Mouse (Mus musculus) ovary, postnatal 10 days (tissue): ENCODE measurements around the gene Strip1.

Experiments
- DNase-seq: peaks from one replicate; pipeline ENCODE4 v3.0.0; 2022; ENCODE audit warnings: low spot score

The Strip1 gene

DNA sequence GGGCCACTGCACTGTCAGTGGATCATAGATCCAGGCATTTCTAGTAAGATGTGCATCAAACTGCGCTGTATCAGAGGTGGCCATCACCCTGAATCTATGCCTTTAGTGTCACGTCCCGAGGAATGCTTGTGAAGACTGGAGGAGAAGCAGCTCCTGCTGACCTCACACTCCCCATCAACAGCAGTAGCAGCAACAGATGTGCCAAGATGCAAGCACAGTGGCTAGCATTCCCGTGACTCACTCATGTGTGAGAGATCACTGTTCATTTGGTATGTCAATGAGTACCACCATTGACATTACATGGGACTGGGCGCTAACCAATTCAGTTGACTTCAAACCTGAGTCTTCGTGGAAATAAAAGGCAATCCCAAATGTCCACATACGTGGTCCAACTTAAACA lies 3.9 kb downstream of the Strip1 start:
- DNase-seq = no peak

DNA sequence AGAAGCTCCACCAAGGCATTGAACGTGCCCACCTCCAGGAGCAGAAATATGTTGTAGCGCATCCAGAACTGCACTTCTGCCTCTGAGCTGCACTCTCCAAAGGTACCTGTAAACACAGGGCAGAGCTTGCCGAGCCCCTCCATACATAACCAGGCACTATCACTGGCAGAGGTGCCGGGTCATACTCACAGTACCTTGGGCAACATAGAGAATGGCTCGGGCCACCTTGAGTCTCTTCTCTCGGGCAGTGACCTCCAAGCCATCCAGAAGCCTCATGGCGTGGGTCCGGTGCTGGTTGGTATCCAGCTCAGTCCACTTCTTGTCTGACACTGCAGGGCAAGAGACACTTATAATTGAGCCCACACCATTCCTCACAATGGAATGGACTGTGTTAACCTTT lies 4.7 kb downstream of the Strip1 start:
- no peak for DNase-seq

DNA sequence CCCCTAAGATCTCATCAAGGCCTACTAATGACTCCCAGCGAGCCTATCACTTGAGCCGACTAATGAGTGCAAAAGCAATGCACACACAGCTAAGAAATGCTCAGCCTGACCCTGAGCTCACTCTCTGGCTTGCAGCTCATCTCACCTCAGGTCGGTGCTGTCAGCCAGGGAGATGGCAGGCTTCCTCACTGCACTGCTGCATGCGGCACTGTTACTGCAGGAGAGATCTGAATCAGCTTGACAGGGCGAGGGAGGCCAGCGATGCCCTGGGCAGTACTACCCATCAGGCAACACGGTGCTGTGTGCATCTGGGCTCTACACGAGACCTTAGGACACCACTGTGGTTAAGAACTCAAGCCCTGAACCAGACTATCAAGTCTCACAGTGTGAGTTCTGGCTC lies 6.0 kb downstream of the Strip1 start:
- DNase-seq = no peak

DNA sequence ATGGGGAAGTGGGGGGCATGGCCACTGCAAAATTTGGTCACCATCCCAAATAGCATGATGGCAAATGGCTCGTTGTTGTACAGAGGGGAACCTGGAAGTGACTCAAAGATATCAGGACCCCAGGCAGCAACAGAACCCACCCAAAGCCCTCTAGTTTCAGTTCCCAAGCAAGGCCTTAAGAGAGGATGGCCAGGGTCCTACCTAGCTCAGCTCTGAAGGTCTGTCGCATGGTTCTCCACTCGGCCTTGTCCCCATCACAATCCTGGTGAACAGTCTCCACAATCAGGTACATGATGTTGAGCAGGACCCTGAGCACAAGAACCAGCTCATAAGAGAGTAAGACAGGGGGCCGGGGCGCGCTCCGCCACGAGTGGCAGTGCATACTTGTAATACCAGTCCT lies 7.1 kb downstream of the Strip1 start:
- no peak for DNase-seq

DNA sequence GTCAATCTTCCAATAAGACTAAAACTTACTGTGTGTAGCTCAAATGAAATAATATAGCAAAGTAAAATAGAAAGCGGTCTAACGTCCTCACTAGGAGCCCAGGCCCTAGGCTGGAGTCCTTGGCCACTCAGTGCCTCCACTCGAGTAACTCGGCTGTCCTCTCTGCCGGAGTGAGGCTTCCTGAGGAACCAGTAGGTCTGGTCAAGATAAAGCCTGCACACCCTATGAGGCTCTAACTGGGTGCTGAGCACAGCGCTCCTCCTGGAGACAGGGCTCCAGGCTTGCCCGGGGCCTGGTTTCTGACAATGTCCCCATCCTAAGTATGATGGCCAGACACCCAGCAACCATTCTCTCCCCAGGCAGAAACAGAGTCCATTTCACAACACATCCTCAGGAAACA lies 9.0 kb downstream of the Strip1 start:
- DNase-seq = no peak

DNA sequence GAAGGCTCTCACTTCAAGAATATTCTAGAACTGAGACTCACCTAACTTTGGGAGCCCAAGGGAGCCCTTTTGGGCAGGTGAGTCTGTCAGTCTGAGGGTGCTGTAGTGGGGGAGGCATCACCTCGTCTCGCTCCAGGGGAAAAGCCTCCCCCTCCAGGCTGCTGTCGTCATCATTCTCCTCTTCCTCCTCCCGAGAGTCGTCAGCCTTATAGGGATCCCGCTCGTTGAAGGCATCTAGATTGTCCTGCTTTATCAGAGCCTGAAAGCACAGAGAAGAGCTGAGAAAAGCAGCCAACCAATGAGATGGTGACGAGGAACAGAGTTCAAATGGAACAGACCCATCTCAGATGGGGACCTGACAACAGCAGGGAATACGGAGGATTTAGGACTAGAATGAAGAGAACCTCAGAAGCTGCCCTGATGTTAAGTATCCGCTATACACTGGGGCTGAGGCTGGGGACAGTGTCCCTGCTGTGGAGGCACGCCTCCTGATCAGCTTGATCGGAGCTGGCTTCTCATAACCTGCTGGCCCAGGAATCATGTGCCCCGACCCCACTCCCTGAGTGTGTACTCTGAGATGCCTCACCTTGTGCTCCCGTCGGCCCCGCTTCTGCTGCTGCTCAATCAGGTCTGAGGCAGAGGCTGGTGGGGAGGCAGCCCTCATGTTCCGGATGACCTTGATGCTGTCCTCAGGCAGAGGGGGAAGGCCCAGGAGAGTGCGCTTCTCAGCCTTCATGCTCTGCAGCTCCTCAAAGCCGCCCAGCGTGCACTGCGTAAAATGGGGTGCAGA lies 10.0 kb downstream of the Strip1 start:
- no peak for DNase-seq

DNA sequence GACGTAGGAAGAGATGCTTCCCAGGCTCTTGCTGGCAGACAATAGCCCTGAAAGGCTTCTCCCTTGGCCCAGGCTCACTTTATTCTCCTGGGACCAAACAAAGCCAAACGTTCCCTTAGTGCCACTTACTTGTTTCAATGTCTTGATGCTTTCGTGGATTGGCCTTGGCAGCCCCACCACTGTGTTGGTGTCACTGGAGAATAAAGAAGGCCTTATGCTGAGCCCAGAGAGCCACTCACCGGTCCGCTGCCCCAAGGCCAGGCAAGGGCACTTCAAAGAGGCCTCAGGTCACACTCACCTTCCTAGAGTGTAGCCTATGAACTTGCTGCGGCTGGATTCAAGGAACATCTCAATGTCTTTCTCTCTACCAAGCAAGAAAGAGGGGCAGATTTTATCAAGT lies 11.6 kb downstream of the Strip1 start:
- no peak for DNase-seq

DNA sequence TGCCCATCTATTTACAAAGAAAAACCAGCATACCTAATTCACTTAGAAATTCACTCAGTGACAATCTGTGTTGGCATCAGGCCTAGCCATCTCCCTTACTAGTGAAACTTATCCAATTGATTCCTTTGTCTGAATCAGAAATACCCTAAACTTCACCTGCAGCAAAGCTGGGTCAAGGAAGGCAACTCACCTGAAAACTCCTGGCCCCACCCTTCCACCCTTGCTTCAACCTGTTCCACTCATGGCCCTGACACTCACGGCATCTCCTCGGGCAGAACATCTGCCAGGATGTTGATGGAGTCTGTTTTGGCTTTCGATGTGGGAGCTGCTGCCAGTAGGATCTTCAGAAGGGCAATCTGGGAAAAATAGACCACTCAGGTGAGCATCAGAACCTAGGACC lies 13.7 kb downstream of the Strip1 start:
- no peak for DNase-seq

DNA sequence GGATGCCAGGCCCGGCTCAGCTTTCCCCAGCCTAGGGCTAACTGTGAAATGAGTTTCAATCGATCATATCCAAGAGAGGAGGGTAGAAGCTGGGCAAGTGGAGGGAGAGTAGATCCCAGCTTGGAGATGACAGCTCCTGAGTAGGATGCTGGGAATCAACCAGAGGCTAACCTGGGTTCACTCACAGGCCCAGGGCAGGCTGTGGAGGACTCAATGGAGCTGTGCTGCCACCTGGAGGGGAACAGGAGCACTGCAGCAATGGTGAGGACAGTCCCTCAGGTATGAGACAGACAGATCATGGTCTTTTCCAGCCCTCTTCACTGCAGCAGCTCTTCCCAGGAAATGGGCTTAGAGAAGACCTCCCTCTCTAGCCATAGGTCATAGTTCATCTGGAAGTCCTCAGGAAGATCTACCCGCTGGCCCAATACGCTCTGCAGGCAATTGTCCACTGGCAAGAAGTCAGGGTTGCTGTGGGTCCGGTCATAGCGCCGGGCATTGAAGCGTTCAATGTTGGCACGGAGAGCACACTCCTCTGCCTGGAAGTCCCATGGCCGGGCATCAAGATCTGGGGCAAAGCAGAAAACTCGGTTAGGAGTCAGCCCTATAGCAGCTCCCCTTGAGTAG lies 18.5 kb downstream of the Strip1 start:
- DNase-seq = peak; percentile 48

DNA sequence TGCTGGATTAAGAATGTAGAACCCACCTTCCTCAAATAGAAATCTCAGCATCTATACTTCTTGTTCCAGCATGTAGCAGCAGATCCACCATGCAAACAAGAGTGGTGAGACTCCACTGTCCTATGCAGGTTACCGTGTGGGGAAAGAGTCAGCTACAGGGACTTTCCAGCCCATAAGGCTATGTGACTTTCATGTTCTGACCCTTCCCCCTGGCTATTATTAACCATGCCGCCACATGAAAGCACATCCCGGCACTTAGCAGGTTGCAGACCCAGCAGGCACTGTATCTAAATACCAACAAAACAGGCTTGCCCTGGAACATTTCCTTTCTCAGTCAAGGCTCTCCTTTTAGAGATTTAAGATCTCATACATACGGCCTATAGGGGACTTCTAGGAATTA lies 20.1 kb downstream of the Strip1 start:
- DNase-seq = no peak

DNA sequence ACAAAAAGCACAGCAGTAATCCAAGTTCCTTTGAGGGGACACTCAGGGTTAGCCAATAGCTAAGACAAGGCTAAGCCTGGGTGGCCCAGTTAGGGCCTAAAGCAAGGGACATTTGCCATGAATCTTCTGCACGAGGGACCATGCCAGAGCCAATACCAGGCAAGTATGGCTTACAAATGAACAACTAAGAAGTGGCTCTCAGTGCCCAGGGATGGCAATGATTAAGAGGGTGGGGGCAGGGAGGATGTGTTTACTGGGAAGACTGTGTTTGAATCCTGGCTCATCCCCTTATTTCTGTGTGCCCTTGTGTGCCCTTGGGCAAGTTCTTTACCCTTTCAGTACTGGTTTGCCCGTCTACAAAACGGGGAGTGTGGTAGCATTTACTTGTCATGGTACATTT lies 22.1 kb downstream of the Strip1 start:
- DNase-seq = no peak

DNA sequence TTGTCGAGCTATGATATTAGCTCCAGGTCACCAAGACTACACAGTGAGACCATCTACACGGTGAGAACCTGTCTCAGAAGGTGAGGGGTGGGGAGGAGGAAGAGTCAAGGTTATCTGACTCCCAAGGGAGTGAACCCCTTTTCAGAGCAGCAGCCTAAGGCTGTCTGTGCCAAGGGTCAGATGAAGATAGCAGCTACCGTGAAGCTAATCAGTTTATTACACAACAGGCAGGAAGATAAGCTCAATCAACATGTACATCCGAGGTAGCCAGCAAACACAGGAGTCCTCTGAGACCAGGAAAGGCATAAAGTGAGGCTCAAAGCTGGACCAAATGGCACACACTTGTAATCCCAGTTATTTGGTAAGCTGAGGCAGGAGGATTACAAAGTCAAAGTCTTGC lies 22.7 kb downstream of the Strip1 start:
- no peak for DNase-seq

DNA sequence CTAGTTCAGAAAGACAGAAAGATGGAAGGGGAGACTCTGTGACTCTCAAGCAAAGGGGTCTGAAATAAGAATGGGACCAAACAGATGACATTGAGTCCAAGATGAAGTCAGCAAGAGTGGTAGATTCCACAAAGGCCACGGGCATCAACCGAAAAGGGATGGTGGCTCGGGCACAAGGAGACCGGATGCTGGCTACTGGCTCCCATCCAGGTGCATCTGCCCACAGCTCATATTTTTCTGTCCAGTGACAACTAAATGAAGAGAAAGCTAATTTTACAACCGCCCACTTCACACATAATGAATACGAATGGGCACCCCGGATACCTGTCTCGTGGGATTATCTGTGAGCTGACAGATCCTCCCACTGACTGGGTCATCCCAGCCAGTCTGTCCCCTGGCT lies 24.3 kb downstream of the Strip1 start:
- DNase-seq = no peak

DNA sequence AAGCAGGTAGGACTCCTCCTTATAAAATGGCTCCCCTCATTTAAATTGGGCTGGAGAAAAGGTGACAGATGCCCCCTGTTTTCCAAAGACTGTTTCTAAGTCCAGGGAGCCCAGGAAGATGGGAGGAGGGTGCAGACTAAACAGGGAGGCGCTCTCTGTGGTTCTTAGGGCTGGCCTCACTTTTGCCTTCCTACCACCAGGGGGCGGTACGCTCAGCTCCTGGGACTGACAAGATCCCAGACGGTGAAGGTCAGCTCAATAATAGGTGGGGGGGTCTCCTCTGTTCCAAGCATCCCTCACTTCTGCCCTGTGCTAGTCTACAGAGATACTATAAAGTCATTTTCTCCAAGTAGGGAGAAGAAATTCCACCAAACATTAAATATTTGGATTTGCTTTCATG lies 26.2 kb downstream of the Strip1 start:
- DNase-seq = no peak

DNA sequence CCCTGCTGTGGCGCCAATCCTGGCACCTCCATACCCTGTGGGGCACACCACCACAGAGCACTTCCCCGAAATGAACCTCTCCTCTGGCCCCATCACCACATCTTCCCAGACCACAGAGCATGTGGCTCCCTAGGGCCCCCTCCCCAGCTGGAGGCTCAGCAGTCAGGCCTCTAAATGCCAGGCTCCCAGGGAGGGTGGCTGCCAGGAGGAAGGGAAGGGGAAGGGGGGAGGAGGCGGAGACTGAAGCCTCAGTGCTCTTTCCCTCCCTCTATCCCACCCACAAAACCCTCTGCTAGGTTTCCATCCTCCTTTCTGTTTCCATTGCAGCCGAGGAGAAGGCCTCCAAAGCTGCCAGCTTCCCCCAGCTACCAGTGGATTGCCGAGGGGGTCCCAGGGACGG lies 31.4 kb downstream of the Strip1 start:
- no peak for DNase-seq

DNA sequence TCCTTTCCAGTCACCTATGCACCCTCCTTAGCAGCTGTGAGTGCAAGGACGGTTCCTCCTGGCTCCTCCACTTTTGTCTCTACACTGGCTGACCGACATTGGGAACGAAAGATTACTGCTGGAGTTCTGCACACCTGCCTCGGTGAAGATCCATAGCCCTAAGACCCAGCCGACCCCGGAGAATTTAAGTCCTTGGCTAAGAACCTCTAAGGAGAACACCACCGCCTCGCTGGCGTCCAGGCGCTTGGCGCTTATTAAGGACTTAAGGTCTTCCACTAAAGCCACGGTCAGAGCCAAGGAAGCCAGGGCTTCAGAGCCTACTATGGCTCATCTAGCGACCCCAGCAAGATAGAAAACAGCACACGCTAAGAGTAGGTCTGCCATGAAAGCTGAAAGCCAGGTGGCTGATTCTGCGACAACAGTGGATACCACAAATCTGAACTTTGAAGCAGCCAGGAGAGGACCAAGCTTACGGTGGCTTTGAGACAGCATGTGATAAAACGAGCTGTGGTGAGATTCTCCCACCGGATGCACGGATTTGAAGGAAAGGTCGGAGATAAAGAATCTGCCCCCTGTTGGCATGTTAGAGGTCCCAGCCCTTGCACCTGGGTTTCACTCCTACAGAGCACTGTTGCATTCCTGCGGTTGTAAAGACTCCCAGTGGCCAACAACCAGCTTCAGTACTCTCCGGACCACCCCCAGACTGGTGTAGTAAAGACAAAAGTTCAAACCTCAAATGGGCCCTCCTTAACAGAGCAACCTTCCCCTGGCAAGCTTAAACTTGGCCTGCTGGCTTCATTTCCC lies 33.7 kb downstream of the Strip1 start:
- DNase-seq = no peak

DNA sequence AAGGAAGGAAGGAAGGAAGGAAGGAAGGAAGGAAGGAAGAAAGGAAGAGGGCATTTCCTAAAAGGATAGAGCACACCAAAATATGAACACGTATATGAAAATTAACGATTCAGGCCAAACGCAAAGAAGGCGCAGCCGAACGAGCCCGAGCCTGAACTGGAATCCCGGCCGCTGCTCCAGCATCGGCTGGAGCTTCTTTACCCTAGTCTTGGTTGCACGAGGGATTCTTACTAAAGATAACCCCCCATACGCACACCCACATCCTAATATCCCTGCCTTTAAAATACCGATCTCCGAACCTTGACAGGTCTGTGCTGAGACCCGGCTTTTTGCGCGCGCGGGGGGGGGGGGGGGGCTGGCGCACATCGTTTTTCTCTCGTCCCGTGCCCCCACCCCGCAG lies 34.4 kb downstream of the Strip1 start:
- no peak for DNase-seq

DNA sequence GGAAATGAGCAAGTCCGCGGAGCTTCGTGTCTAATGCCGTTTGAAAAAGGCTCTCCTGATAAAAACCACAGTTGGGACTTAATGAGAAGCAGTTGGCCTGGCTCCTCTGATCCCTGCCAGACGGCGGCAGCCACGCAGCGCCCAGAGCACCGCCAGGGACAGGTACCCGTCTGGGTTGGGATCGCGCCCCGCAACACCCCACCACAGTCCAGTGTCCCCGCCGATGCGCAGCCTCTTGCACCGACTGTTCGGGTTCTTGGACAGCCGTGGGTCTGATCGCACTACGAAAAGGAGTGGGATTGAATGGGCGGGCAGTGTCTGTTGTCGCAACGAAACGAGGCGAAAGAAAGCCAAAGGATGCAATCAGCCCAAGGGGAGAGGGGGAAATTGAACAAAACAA lies 34.9 kb downstream of the Strip1 start:
- DNase-seq = peak; percentile 30

DNA sequence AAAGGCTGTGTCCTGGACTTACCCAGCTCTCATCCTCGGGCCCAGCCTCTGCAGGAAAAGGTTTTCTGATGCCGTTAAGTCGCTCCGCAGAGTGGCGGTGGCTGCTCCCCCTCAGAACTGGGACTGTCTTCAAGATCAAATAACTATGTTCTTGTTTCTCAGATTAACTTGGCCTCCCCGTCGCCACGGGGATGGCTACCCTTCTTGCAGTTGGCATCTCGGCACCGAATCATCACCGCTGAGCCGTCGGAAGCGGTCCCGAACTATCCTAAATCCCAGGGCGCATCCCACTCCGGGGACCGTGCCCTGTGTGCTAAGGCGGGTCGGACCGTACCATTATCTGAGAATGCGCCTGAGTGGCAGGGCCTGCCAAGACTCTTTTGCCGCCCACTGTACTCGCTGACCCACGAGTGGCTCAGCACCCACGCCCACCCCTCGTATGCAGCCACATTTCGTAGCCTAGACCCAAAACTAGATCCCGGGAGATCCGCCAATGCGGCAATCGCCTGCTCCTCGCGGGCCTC lies 35.5 kb downstream of the Strip1 start:
- DNase-seq = peak; percentile 13

DNA sequence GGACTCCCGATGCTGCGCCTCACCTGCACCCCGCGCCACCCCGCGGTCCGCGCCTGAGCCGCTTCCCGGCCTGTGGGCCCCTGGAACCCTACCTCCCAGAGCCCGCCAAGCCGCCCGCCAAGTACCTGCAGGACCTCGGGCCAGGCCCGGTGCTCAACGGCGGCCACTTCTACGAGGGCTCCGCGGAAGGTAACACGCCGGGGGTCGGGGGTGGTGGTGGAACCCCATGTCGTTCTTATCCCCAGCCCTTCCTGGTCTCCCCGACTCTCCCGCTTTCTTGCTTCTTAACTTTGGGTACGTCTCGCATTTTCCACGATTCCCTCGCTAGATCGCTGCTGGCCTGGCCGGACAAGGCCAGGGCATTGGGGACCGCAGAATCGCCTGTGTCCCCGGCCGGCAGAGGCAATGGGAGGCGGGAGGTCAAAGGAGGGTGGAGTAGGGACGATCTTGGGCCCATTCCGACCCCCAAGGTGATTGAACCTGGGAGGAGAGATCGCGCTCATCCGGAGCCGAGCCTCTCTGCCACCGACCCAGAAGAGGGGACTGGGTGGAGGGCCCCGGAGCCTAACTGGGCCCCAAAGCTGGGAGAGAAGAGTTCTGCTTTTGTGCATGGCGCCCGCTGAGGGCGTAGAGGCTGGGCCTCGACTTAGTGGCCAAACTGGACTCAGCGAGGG lies 36.1 kb downstream of the Strip1 start:
- no peak for DNase-seq

DNA sequence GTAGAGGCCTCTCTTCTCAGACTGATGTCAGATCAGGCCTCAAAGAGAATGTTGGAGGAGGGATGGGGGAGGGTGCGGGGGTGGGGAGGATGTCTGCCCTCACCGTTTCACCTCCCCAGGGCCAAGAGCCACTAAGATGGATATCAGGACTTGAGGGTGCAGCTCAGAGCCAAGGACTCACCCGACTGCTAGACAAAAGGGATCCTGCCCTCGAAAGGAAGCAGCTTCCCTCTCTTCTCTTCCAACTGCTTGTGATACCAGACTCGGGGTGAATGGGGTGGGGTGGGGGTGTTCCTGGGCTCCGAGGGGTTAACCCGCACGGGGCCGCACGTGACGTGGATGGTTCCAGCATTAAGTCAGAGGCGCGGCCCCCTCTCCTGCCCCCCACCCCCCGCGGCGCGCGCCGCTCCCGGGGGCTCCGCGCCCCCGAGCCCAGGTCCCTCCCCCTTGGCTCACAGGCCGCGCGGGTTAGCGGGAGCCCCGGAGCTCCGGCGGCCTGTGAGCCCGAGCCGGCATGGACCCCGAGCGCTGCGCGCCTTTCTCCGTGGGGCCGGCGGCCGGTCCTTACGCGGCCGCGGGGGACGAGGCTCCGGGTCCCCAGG lies 36.7 kb downstream of the Strip1 start, which contains the start of gene Alx3:
Alx3 (plus strand) TSS at position 370 of the 602 bp plus-strand sequence.
- no peak for DNase-seq

DNA sequence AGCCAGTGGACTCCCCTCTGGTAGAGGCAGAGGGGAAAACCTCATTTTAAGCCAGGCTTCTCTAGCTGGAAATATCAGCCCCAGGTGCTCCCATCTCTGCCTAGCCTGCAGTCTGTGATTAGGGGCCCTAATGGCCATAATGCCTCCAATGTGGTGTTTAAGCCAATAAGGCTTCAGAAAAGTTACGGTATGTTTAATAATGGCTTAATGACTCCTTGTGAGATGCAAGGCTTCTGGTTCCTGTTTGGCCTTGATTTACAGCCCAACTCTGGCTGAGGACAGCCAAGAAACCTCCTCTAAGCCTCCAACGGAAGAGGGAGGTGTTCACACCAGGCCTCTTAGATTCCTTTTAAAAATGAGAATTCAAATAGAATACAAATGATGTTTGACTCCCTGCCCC lies 37.9 kb downstream of the Strip1 start:
- no peak for DNase-seq
